In genomic region chr4:100171483-100171898, GRCm38 (mm10) we compare ENCODE assay signal across 13 mouse cellular contexts.
DNase-seq lines count a peak whose midpoint lies in the region; ATAC-seq and TF ChIP-seq lines count a peak whose summit lies in the region.
"Had no signal": no experiment of that assay in that cellular context is flagged by ENCODE, and none has a peak within 500 bp of the region (broad histone marks: within the 10 kb centered on the region; RNA-seq: fewer than 3 reads in every experiment).

No protein-coding gene starts in this region.

- no peaks in the 10 kb centered on the region for H3K27me3 ChIP-seq in forebrain, embryonic 10.5 days (ENCODE audit: poor library complexity, severe bottlenecking)
- H3K27me3 ChIP-seq in forebrain, postnatal 0 days (ENCODE audit: insufficient read depth, low read length): no peaks in the 10 kb centered on the region
- no peaks in the 10 kb centered on the region for H3K27me3 ChIP-seq in kidney, embryonic 16.5 days (ENCODE audit: insufficient read depth, low read length)
- H3K27me3 ChIP-seq in hindbrain, embryonic 16.5 days (replicated peaks; ENCODE audit: control insufficient read depth, insufficient read depth, low read length): no peaks in the 10 kb centered on the region
- no peaks in the 10 kb centered on the region for H3K27me3 ChIP-seq in neural tube, embryonic 14.5 days (ENCODE audit: control insufficient read depth, insufficient read depth, low read length)
- H3K27me3 ChIP-seq: liver, embryonic 15.5 days had no signal

- no peaks in the 10 kb centered on the region for H3K9me3 ChIP-seq in forebrain, embryonic 10.5 days
- H3K9me3 ChIP-seq in forebrain, postnatal 0 days (ENCODE audit: low read length): no peaks in the 10 kb centered on the region
- H3K9me3 ChIP-seq in kidney, embryonic 16.5 days (ENCODE audit: low read length): no peaks in the 10 kb centered on the region
- no peaks in the 10 kb centered on the region for H3K9me3 ChIP-seq in hindbrain, embryonic 16.5 days (ENCODE audit: control insufficient read depth, low read length)
- no peaks in the 10 kb centered on the region for H3K9me3 ChIP-seq in neural tube, embryonic 14.5 days (ENCODE audit: control insufficient read depth, low read length)
- H3K9me3 ChIP-seq: liver, embryonic 15.5 days had no signal

- no peak for ATAC-seq in forebrain, postnatal 0 days
- peak; percentile 74 for ATAC-seq in kidney, embryonic 16.5 days (ENCODE audit: low FRiP score, low TSS enrichment)
- peak; percentile 42; the same call in 1 of the 2 replicates for ATAC-seq in hindbrain, embryonic 16.5 days
- ATAC-seq in neural tube, embryonic 14.5 days (ENCODE audit: low read depth): peak; percentile 70; the same call in 1 of the 2 replicates
- ATAC-seq in monocyte, adult 5-6 weeks (replicated peaks; ENCODE audit: insufficient number of reproducible peaks, low FRiP score, low TSS enrichment, poor library complexity, severe bottlenecking): no peak

- no peak overlapping the region for H3K9ac ChIP-seq in forebrain, postnatal 0 days
- no peak overlapping the region for H3K9ac ChIP-seq in kidney, embryonic 16.5 days (replicated peaks; ENCODE audit: low read length)
- H3K9ac ChIP-seq in hindbrain, embryonic 16.5 days (ENCODE audit: low read depth, low read length): no peak overlapping the region
- H3K9ac ChIP-seq in neural tube, embryonic 14.5 days (replicated peaks; ENCODE audit: low read depth, low read length): no peak overlapping the region
- H3K9ac ChIP-seq: liver, embryonic 15.5 days had no signal

- DNase-seq in forebrain, embryonic 10.5 days (ENCODE audit: extremely low spot score, low spot score): no peak
- DNase-seq in forebrain, postnatal 0 days: no peak
- DNase-seq in kidney, adult 8-10 months: no peak
- DNase-seq in layer of hippocampus, postnatal 10 days (ENCODE audit: low spot score in 2 of 2): no peak
- DNase-seq: cerebellum, adult 18-20 months; gastrocnemius, adult 2 months; heart, postnatal 10 days; layer of hippocampus, adult 9-11 months had no signal

- 53% methylated on average over 5 of the region's 5 CpGs for WGBS in forebrain, embryonic 10.5 days
- WGBS in forebrain, postnatal 0 days: 73% methylated on average over 5 of the region's 5 CpGs
- 17% methylated on average over 5 of the region's 5 CpGs for WGBS in kidney, embryonic 16.5 days
- 38% methylated on average over 5 of the region's 5 CpGs for WGBS in hindbrain, embryonic 16.5 days
- WGBS in neural tube, embryonic 14.5 days: 17% methylated on average over 5 of the region's 5 CpGs

- TF ChIP-seq CTCF in forebrain, postnatal 0 days (IDR thresholded peaks at IDR 0.05; ENCODE audit: low read depth): no peak

- H3K4me2 ChIP-seq in forebrain, postnatal 0 days (ENCODE audit: low read depth): no peak overlapping the region
- peak overlapping the region; percentile 37 for H3K4me2 ChIP-seq in kidney, embryonic 16.5 days (replicated peaks; ENCODE audit: low read depth, low read length)
- H3K4me2 ChIP-seq in hindbrain, embryonic 16.5 days (ENCODE audit: low read length): no peak overlapping the region
- no peak overlapping the region for H3K4me2 ChIP-seq in neural tube, embryonic 14.5 days (ENCODE audit: low read depth, low read length)
- H3K4me2 ChIP-seq: liver, embryonic 15.5 days had no signal

- no peak overlapping the region for H3K4me3 ChIP-seq in forebrain, embryonic 10.5 days
- no peak overlapping the region for H3K4me3 ChIP-seq in forebrain, postnatal 0 days (ENCODE audit: low read depth, low read length)
- H3K4me3 ChIP-seq in kidney, embryonic 16.5 days (ENCODE audit: low read length): no peak overlapping the region
- H3K4me3 ChIP-seq in hindbrain, embryonic 16.5 days (ENCODE audit: low read length): no peak overlapping the region
- no peak overlapping the region for H3K4me3 ChIP-seq in neural tube, embryonic 14.5 days (ENCODE audit: low read depth, low read length)
- H3K4me3 ChIP-seq: gastrocnemius, adult 2 months; liver, embryonic 15.5 days had no signal

- peaks cover 45% of the 10 kb centered on the region for H3K4me1 ChIP-seq in forebrain, embryonic 10.5 days
- no peaks in the 10 kb centered on the region for H3K4me1 ChIP-seq in forebrain, postnatal 0 days (ENCODE audit: insufficient read depth)
- H3K4me1 ChIP-seq in kidney, embryonic 16.5 days (ENCODE audit: insufficient read depth, low read length): peaks cover 54% of the 10 kb centered on the region
- peaks cover 2% of the 10 kb centered on the region for H3K4me1 ChIP-seq in hindbrain, embryonic 16.5 days (ENCODE audit: control insufficient read depth, insufficient read depth, low read depth, low read length)
- H3K4me1 ChIP-seq in neural tube, embryonic 14.5 days (ENCODE audit: control insufficient read depth, insufficient read depth, low read length): peaks cover 11% of the 10 kb centered on the region; the same call in 1 of the 2 replicates
- H3K4me1 ChIP-seq: liver, embryonic 15.5 days had no signal

- H3K36me3 ChIP-seq in forebrain, embryonic 10.5 days (replicated peaks): no peaks in the 10 kb centered on the region
- H3K36me3 ChIP-seq in forebrain, postnatal 0 days (ENCODE audit: insufficient read depth): no peaks in the 10 kb centered on the region
- H3K36me3 ChIP-seq in kidney, embryonic 16.5 days (ENCODE audit: insufficient read depth, low read length): no peaks in the 10 kb centered on the region
- no peaks in the 10 kb centered on the region for H3K36me3 ChIP-seq in hindbrain, embryonic 16.5 days (ENCODE audit: control insufficient read depth, insufficient read depth, low read length)
- H3K36me3 ChIP-seq in neural tube, embryonic 14.5 days (ENCODE audit: control insufficient read depth, insufficient read depth, low read length): no peaks in the 10 kb centered on the region
- H3K36me3 ChIP-seq: liver, embryonic 15.5 days had no signal

- H3K27ac ChIP-seq in forebrain, embryonic 10.5 days: peak overlapping the region; percentile 74
- no peak overlapping the region for H3K27ac ChIP-seq in forebrain, postnatal 0 days (ENCODE audit: low read depth, low read length)
- H3K27ac ChIP-seq in kidney, embryonic 16.5 days (ENCODE audit: low read length): peak overlapping the region; percentile 59
- H3K27ac ChIP-seq in hindbrain, embryonic 16.5 days (ENCODE audit: low read depth, low read length): no peak overlapping the region
- H3K27ac ChIP-seq in neural tube, embryonic 14.5 days (ENCODE audit: low read depth, low read length): peak overlapping the region; percentile 1; the same call in 1 of the 2 replicates
- H3K27ac ChIP-seq: gastrocnemius, adult 2 months; liver, embryonic 15.5 days had no signal

Comparison
In these comparisons a context has a peak if more than half of its experiments do, and no peak if none do; other contexts are left out.
1. H3K27ac ChIP-seq: peak in forebrain, embryonic 10.5 days (single experiment), kidney, embryonic 16.5 days (single experiment) and neural tube, embryonic 14.5 days (single experiment); none in forebrain, postnatal 0 days (single experiment) and hindbrain, embryonic 16.5 days (single experiment).
2. ATAC-seq: peak in kidney, embryonic 16.5 days (single experiment), hindbrain, embryonic 16.5 days (single experiment) and neural tube, embryonic 14.5 days (single experiment); none in forebrain, postnatal 0 days (single experiment) and monocyte, adult 5-6 weeks (single experiment).